Mouse (Mus musculus): ENCODE measurements around the gene Bicral. TPM values are rescaled to one million over a fixed set of nuclear protein-coding genes. Genes with fewer than 3 reads are reported as not detected.
"Not testable (repeated sequence)": the region's sequence is repeated elsewhere in the genome, so short reads cannot be mapped to it uniquely, and the experiment has no call there.

Bicral gene
- polyA plus RNA-seq, 1 experiment from 2014 or later: 4.0 TPM

- Histone ChIP-seq H3K27ac (ENCODE audit: poor library complexity, severe bottlenecking) (no peak overlapping the region), H3K27me3 (replicated peaks) (no peaks in the 10 kb centered on the region), H3K9ac (no peak overlapping the region), H3K36me3 (no peaks in the 10 kb centered on the region), H3K4me3 (no peak overlapping the region), H3K9me3 (replicated peaks) (0 out of 2 replicates have a peak, but pooled peaks cover 4% of the 10 kb centered on the region), H3K4me1 (replicated peaks) (peaks cover 7% of the 10 kb centered on the region), H3K4me2 (no peak overlapping the region)
- no peak for ATAC-seq (ENCODE audit: insufficient number of reproducible peaks, low FRiP score)
- 76% methylated on average over 2 of the region's 2 CpGs for WGBS
These were observed 65.3 kb downstream of the Bicral start for GRCm38 (mm10) chr17:46792963-46793362.

- H3K27me3 ChIP-seq (replicated peaks); H3K36me3 ChIP-seq; H3K9me3 ChIP-seq (replicated peaks); H3K4me2 ChIP-seq; H3K27ac ChIP-seq (ENCODE audit: poor library complexity, severe bottlenecking); H3K4me1 ChIP-seq (replicated peaks); H3K9ac ChIP-seq; ATAC-seq (ENCODE audit: insufficient number of reproducible peaks, low FRiP score); H3K4me3 ChIP-seq: not testable (repeated sequence)
- 60% methylated on average over 2 of the region's 2 CpGs for WGBS
These were observed 70.3 kb downstream of the Bicral start for GRCm38 (mm10) chr17:46787974-46788373.

- no peak for ATAC-seq (ENCODE audit: insufficient number of reproducible peaks, low FRiP score)
- H3K27me3 ChIP-seq (replicated peaks): no peaks in the 10 kb centered on the region
- H3K4me3 ChIP-seq: no peak overlapping the region
- H3K4me1 ChIP-seq (replicated peaks): no peaks in the 10 kb centered on the region
- 67% methylated on average over 5 of the region's 5 CpGs for WGBS
- no peaks in the 10 kb centered on the region for H3K9me3 ChIP-seq (replicated peaks)
- H3K4me2 ChIP-seq: no peak overlapping the region
- H3K27ac ChIP-seq (ENCODE audit: poor library complexity, severe bottlenecking): no peak overlapping the region
- H3K9ac ChIP-seq: no peak overlapping the region
- no peaks in the 10 kb centered on the region for H3K36me3 ChIP-seq
These were observed 71.3 kb downstream of the Bicral start for GRCm38 (mm10) chr17:46786952-46787351.

GRCm38 (mm10) chr17:46783222-46783565, 75.1 kb downstream of the Bicral start:
- H3K36me3 ChIP-seq: peaks cover 26% of the 10 kb centered on the region
- no peak for ATAC-seq (ENCODE audit: insufficient number of reproducible peaks, low FRiP score)
- H3K4me2 ChIP-seq: peak overlapping the region; percentile 80
- H3K27me3 ChIP-seq (replicated peaks): no peaks in the 10 kb centered on the region
- H3K9ac ChIP-seq: no peak overlapping the region
- no peak overlapping the region for H3K27ac ChIP-seq (ENCODE audit: poor library complexity, severe bottlenecking)
- peak overlapping the region; percentile 78 for H3K4me3 ChIP-seq
- H3K4me1 ChIP-seq (replicated peaks): peaks cover 11% of the 10 kb centered on the region
- H3K9me3 ChIP-seq (replicated peaks): no peaks in the 10 kb centered on the region
- 78% methylated on average over 2 of the region's 2 CpGs for WGBS

- Histone ChIP-seq H3K4me1 (replicated peaks) (peaks cover 11% of the 10 kb centered on the region), H3K9me3 (replicated peaks) (no peaks in the 10 kb centered on the region), H3K9ac (peak within 1 kb of the TSS; percentile 87), H3K27me3 (replicated peaks) (no peaks in the 10 kb centered on the region), H3K4me3 (peak within 1 kb of the TSS; percentile 78), H3K27ac (ENCODE audit: poor library complexity, severe bottlenecking) (peak within 1 kb of the TSS; percentile 82), H3K36me3 (peaks cover 32% of the 10 kb centered on the region), H3K4me2 (peak within 1 kb of the TSS; percentile 80)
- peak; percentile 95; the same call in 1 of the 2 replicates for ATAC-seq (ENCODE audit: insufficient number of reproducible peaks, low FRiP score)
- WGBS: under 1% methylated on average over 44 of the region's 44 CpGs
These were observed 75.7 kb downstream of the Bicral start, which contains the start of gene Rpl7l1 for GRCm38 (mm10) chr17:46782341-46783221. Rpl7l1 (minus strand) TSS chr17:46782672.

GRCm38 (mm10) chr17:46781876-46782275, 76.4 kb downstream of the Bicral start:
- 3% methylated on average over 11 of the region's 11 CpGs for WGBS

GRCm38 (mm10) chr17:46776087-46776486, 82.2 kb downstream of the Bicral start:
- H3K27me3 ChIP-seq (replicated peaks): no peaks in the 10 kb centered on the region
- H3K36me3 ChIP-seq: peaks cover 66% of the 10 kb centered on the region
- no peaks in the 10 kb centered on the region for H3K9me3 ChIP-seq (replicated peaks)
- WGBS: 72% methylated on average over 3 of the region's 3 CpGs
- H3K27ac ChIP-seq (ENCODE audit: poor library complexity, severe bottlenecking): no peak overlapping the region
- H3K9ac ChIP-seq: no peak overlapping the region
- ATAC-seq (ENCODE audit: insufficient number of reproducible peaks, low FRiP score): no peak
- H3K4me2 ChIP-seq: no peak overlapping the region
- H3K4me3 ChIP-seq: no peak overlapping the region
- H3K4me1 ChIP-seq (replicated peaks): peaks cover 23% of the 10 kb centered on the region

More at GRCm38 (mm10) chr17:46781876-46782275, 76.4 kb downstream of the Bicral start:
- H3K4me3 ChIP-seq: peak overlapping the region; percentile 78
- H3K36me3 ChIP-seq: peaks cover 39% of the 10 kb centered on the region
- H3K9ac ChIP-seq: peak overlapping the region; percentile 87
- peak overlapping the region; percentile 82 for H3K27ac ChIP-seq (ENCODE audit: poor library complexity, severe bottlenecking)
- no peaks in the 10 kb centered on the region for H3K9me3 ChIP-seq (replicated peaks)
- H3K27me3 ChIP-seq (replicated peaks): no peaks in the 10 kb centered on the region
- H3K4me2 ChIP-seq: peak overlapping the region; percentile 80
- ATAC-seq (ENCODE audit: insufficient number of reproducible peaks, low FRiP score): 0 out of 2 replicates have a peak, but pooled peaks have one; percentile 16
- H3K4me1 ChIP-seq (replicated peaks): peaks cover 11% of the 10 kb centered on the region

- Histone ChIP-seq H3K27ac (ENCODE audit: poor library complexity, severe bottlenecking) (no peak overlapping the region), H3K4me2 (no peak overlapping the region), H3K36me3 (peaks cover 59% of the 10 kb centered on the region), H3K27me3 (replicated peaks) (no peaks in the 10 kb centered on the region), H3K9me3 (replicated peaks) (no peaks in the 10 kb centered on the region), H3K9ac (no peak overlapping the region), H3K4me3 (no peak overlapping the region), H3K4me1 (replicated peaks) (peaks cover 17% of the 10 kb centered on the region)
- 93% methylated on average over 9 of the region's 9 CpGs for WGBS
- no peak for ATAC-seq (ENCODE audit: insufficient number of reproducible peaks, low FRiP score)
These were observed 83.2 kb downstream of the Bicral start for GRCm38 (mm10) chr17:46775070-46775469.

GRCm38 (mm10) chr17:46774131-46774472, 84.2 kb downstream of the Bicral start:
- Histone ChIP-seq H3K27me3 (replicated peaks) (no peaks in the 10 kb centered on the region), H3K4me2 (peak overlapping the region; percentile 82), H3K9ac (no peak overlapping the region), H3K4me1 (replicated peaks) (peaks cover 17% of the 10 kb centered on the region), H3K9me3 (replicated peaks) (no peaks in the 10 kb centered on the region), H3K36me3 (peaks cover 49% of the 10 kb centered on the region), H3K27ac (ENCODE audit: poor library complexity, severe bottlenecking) (no peak overlapping the region), H3K4me3 (0 out of 2 replicates have a peak overlapping the region, but pooled peaks have one; percentile 85)
- no peak for ATAC-seq (ENCODE audit: insufficient number of reproducible peaks, low FRiP score)
- WGBS: 48% methylated on average over 2 of the region's 2 CpGs

- WGBS: 10% methylated on average over 19 of the region's 20 CpGs
- H3K36me3 ChIP-seq: peaks cover 43% of the 10 kb centered on the region
- no peak for ATAC-seq (ENCODE audit: insufficient number of reproducible peaks, low FRiP score)
These were observed 84.8 kb downstream of the Bicral start for GRCm38 (mm10) chr17:46773278-46774130.

More at GRCm38 (mm10) chr17:46773278-46774130, 84.8 kb downstream of the Bicral start:
- peak overlapping the region; percentile 68 for H3K27ac ChIP-seq (ENCODE audit: poor library complexity, severe bottlenecking)
- H3K9ac ChIP-seq: peak overlapping the region; percentile 83
- H3K4me3 ChIP-seq: peak overlapping the region; percentile 85
- peak overlapping the region; percentile 82 for H3K4me2 ChIP-seq
- no peaks in the 10 kb centered on the region for H3K9me3 ChIP-seq (replicated peaks)
- H3K4me1 ChIP-seq (replicated peaks): peaks cover 17% of the 10 kb centered on the region
- no peaks in the 10 kb centered on the region for H3K27me3 ChIP-seq (replicated peaks)

All from heart, embryonic 12.5 days (tissue).